Mouse (Mus musculus) lung, postnatal 14 days (tissue): ENCODE data around the gene Lgals9.
"Not testable (repeated sequence)": the region's sequence is repeated elsewhere in the genome, so short reads cannot be mapped to it uniquely, and the experiment has no call there.

ENCODE experiments used
- DNase-seq: peaks from one replicate; pipeline ENCODE4 v3.0.0; 2021

The Lgals9 gene

GRCm38 (mm10) chr11:78984483-78985177 is at the start of gene Lgals9:
TSS of gene Lgals9 (minus strand) at chr11:78984946.
- DNase-seq, result peak; percentile 82

DNA sequence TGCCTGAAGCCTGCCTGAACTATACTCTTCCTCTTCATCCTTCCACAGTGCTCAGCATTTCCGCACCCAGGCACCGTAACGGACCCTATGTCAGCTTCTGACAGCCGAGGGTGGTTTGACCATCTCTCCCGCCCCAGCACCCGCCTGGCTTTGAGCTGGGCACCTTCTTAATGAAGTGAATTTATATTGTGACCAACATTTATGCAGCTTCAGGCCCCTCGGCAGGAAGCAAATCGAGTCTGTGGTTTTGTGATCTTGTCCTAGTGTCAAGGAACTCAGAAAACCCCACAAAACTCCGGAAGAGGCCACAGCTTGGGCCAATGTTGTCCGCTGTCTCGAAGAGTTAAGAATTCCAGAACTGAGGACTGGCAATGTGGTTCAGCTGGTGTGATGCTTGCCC is 48.9 kb upstream of the Lgals9 start:
- no peak for DNase-seq

DNA sequence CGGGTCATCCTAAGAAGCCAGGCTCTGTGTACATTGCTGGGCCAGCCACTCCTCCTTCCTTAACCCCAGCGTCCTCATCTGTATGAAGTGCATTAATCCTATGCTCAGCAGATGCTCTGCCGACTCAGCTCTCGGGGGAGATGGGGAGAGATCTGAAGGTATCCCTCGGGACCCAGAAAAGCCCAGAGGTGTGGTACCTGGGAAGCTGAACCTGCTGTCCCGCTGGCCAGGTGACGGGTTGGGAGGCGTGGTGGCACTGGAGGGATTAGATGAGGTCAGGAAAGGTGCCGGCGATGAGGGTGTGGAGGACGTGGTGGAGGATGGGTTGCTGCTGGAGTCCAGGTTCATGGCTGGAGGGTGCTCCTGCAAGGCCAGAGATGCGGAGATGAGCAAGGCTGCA is 48.3 kb upstream of the Lgals9 start:
- DNase-seq, result no peak

DNA sequence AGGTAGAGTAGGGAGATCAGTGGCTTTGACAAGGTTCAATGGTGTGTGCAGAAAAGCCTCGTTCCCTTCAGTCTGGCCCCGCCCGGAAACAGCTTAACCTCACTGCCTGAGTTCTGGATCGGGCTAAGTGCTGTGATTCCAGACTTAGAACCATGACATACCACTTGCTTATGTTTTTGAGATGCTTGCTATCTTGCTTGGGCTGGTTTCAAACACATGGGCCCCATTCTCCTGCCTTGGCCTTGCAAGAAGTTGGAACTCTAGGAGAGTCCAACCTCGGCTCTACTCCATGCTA is 46.7 kb upstream of the Lgals9 start:
- DNase-seq, result no peak

DNA sequence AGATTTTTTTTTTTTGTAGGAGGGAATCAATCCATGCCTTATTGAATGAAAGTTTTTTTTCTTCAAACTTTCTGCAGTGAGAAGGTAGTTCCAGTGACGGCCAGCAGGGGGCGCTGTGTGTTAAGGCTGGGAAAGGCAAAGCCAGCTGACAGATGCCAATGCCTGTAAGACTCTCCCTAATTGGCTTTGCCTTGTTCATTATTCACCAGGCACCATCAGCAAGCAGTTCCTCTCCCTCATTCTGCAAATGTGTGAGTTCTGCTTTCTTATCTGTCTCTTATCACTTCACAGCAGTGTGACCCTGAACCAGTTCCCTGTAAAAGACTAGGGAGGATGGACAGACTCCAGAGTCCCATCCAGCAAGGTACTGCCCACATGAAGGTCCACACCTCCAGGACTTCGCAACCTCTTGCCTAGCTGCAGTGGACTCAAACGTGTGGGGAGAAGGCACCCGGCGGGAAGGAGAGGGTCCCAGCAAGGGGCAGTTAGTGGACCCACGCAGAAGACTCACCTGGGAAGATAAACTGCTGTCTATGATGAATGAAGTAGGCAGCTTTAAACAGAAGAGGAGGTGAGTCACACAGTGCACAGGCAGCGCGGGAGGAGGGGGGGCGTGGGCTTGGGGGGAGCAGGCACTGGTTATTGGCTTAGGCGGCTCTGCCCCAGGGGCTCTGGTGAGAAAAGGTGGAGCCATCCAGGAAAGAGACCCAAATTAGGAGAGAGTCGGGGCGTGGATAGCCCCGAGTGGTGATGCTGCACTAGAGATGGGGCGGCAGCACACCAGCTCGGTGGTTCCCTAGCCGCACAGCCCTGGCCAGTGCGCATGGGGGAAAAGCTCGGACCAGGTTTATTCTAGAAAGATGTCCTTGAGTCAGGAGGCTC is 46.1 kb upstream of the Lgals9 start:
- peak; percentile 95 for DNase-seq

- DNase-seq, result no peak
Observed at GRCm38 (mm10) chr11:79023751-79024150, 39.0 kb upstream of the Lgals9 start.

- peak; percentile 45 for DNase-seq
Observed at GRCm38 (mm10) chr11:79023342-79023741, 38.6 kb upstream of the Lgals9 start.

DNA sequence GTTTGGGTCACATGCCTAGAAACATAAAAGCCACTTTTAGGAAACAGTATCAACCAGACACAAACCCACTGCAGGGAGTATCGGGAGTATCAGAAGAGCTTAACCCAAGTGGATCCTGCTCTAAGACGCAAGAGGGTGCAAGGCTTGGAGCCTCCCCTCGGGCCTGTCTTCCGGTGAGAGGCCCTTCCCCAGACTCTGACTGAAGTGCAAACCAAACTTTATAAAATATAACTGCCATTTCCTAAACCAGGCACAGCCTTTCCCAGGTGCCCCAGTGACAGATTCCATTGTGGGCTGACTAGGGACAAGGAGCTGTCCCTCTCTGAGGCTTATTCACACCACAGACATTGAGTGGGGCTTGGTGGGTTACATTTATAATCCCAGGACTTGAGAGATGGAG is 38.1 kb upstream of the Lgals9 start:
- no peak for DNase-seq

DNA sequence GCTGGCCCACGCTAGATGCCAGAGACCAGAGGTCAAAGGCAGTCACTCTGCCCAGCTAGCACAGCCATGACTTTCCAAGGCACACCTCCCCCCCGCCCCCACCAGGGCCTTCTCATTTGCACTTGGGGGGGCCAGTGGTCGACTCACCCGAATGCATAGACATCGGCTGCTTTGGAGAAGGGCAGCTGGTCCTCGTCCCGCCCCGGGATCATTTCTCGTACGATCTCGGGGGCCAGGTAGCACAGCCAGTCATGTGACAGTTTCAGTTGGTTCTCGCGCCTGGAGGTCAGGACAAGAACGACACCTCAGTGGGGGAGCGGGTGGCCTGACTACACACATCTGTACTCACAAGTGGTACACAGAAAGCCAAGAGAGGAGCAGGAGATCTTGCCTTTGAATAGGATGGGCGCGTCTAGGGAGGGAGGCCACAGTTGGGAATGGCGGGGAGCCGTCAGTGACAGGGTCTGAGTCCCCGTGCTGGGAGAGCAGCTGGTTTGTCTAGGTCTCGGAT is 35.8 kb upstream of the Lgals9 start:
- DNase-seq, result no peak

DNA sequence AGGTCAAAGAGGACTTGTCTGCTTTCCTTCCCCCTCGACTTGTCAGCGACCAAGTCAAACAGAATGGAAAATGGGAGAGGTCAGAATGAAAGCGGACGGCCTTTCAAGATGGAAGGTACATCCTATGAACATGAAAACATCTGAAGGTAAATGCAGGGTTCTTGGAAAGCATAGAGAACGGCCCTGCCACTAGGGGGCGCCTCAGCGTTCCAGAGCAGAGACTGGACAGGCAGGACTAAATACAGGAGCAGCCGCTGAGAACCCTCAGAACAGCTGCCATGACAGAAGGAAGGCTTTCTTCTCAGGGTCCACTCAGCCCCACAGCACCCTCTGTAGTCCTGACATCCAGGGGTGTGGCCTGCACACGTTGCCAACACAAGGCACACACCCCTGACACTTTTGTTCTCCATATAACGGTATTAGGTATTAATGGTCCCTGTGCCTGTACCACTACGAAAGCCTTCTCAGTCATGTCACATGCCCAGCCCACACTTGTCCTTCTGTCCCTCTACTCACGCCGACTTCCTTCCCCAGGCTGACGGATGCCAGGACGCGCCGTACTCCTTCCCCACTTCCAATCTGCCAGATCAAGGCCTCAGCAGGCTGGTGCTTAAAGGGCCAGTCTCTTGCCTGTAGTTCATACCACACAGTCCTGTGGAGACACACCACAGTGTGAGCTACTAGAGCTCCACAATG is 35.2 kb upstream of the Lgals9 start:
- DNase-seq, result peak; percentile 66

GRCm38 (mm10) chr11:79018954-79019704 is 34.4 kb upstream of the Lgals9 start:
- peak; percentile 87 for DNase-seq

GRCm38 (mm10) chr11:79017161-79017606 is 32.4 kb upstream of the Lgals9 start:
- DNase-seq, result no peak

- DNase-seq, result no peak
Observed at GRCm38 (mm10) chr11:79016236-79016635, 31.5 kb upstream of the Lgals9 start.

DNA sequence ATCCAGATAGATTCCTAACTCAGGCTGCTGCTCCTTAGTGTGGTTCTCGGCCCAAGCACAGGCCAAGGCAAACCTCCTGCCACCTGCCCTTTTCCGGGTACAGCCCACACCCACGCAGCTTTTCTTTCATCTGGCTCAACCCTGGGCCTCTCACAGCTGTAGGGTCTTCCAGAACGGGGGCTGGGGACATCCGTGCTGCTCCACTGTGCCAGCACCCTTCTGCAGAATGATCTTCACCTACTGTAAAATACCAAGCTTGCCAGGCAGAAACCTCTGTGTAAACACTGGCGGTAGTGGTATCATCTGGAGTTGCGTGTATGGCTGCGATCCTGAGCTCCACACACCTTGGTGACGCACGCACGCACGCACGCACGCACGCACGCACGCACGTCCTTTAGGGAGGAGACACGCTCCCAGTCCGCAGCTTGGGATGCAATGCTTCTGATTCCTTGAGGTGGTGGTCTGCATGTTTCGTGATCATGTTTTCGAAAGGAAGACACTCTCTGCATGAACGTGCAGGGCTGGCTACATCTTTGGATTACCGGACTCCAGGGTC is 31.0 kb upstream of the Lgals9 start:
- no peak for DNase-seq

- DNase-seq, result no peak
Observed at GRCm38 (mm10) chr11:79014602-79015325, 30.0 kb upstream of the Lgals9 start.

DNA sequence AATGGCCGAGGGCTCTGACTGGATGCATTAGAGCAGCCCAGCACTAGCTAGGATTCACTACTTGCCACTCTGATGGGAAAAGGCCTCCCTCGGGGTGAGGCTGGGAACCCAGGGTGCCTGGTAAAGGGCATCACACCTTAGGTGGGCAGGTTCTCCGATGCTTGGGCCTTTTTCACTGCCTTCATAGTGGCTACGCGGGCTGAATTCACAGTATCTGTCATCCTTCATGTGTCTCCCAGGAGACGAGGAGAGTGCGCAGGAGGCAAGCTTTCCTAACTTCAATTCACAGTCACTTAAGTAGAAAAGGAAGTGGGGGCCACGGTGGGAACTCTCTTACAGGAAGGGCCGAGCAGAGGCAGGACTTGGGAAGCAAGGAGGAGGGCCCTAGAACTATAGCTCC is 29.1 kb upstream of the Lgals9 start:
- no peak for DNase-seq

DNA sequence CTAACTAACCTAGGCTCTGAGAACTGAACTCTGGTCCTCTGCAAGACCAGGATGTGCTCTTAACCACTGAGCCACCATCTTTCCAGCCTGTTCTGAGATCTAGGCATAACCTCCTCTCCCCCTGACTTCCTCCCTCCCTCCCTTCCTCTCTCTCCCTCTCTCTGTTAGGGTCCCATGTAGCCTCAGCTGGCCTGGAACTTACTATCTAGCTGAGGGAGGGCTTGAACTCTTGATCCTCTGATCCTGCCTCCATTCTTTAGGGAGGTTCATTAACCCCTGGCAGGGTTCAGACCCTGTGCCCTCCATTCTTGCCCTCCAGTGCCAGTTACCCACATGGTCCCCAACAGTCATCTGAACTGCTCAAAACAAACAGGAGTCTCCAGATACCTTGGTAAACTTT is 28.3 kb upstream of the Lgals9 start:
- no peak for DNase-seq

DNA sequence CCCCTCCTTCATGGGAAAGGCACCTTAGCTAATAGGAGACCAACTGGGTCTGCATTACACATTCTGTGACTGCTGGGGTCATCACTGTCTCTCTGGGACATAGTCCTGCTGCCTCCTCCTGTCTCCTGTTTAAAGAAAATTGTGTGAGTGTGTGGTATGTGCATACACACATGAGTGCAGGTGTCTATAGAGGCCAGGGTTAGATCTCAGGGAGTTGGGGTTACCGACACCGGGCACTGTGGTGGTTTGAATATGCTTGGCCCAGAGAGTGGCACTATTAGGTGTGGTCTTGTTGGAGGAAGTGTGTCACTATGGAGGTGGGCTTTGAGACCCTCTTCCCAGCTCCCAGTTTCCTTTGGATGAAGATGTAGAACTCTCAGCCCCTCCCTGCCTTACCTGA is 27.8 kb upstream of the Lgals9 start:
- no peak for DNase-seq

- no peak for DNase-seq
Observed at GRCm38 (mm10) chr11:79008891-79009290, 24.1 kb upstream of the Lgals9 start.

DNA sequence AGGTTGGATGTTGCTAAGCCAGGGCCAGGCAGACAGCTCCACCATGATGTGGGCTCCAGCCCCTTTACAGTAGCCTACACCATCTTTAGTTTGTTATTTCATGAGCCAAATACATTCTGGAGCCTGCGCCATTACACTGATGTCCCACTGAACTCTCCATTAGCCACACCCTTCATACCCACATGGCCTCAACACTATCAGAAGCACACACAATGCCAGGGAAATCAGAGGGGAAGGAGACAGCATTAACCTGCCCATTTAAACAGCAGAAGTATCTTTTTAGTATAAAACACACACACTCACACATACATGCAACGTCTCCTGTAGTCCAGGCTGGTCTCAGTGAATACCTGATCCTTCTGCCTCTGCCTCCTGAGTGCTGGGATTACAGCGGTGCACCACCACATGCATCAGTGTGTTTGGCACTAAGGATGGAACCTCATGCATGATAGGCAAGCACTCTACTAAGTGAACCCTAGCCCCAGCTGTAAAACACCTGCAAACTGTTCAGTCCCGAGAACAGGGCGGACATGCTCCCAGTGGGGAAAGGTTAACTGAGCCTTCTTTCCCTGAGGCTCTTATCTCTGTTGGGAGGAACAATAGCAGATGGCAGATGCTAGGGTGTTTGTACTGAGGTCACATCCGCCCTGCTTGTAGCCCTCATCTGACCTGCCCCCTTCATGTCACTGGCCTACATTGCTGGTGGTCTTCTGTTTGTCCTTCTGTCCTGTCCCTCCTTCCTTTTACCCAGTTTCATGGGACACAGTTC is 23.4 kb upstream of the Lgals9 start:
- DNase-seq, result no peak

- not testable (repeated sequence) for DNase-seq
Observed at GRCm38 (mm10) chr11:79007356-79007755, 22.6 kb upstream of the Lgals9 start.
